Mouse (Mus musculus): ENCODE data around the gene Accsl. TPM values are rescaled to one million over a fixed set of nuclear protein-coding genes. Genes with fewer than 3 reads are reported as not detected.

The Accsl gene
- polyA plus RNA-seq, 1 experiment from 2014 or later = 0.08 TPM

DNA sequence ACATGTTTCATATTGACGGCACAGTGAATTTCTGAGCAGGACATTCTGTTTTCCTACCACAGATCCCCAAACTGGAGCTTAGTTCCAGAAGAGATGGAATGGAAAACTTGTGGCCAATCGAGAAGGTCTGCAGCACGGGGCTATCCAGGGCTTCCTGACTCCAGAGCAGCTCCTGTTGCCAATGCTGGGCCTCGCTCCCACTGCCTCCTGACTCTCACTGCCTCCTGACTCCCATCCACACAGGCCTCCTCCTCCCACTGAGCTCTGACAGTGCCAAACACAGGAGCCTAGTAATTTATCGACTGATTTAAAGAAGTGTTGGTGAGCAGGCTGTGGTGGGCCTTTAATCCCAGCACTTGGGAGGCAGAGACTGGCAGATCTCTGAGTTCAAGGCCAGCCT, 60.9 kb downstream of the Accsl start:
- no peak overlapping the region for H3K4me3 ChIP-seq (replicated peaks; ENCODE audit: low read length)
- H3K36me3 ChIP-seq (replicated peaks; ENCODE audit: control insufficient read depth, insufficient read depth) = peaks cover 89% of the 10 kb centered on the region
- ATAC-seq (ENCODE audit: low FRiP score) (no peak), DNase-seq (ENCODE audit: low spot score) (no peak)
- no peaks in the 10 kb centered on the region for H3K9me3 ChIP-seq (ENCODE audit: control insufficient read depth, low read length)
- no peak overlapping the region for H3K4me2 ChIP-seq (replicated peaks)
- no peak overlapping the region for H3K27ac ChIP-seq
- no peaks in the 10 kb centered on the region for H3K27me3 ChIP-seq (ENCODE audit: control insufficient read depth, insufficient read depth, low read length)
- H3K4me1 ChIP-seq (replicated peaks; ENCODE audit: control insufficient read depth, insufficient read depth, low read length) = no peaks in the 10 kb centered on the region
- H3K9ac ChIP-seq = no peak overlapping the region
- WGBS = 88% methylated on average over 5 of the region's 5 CpGs

DNA sequence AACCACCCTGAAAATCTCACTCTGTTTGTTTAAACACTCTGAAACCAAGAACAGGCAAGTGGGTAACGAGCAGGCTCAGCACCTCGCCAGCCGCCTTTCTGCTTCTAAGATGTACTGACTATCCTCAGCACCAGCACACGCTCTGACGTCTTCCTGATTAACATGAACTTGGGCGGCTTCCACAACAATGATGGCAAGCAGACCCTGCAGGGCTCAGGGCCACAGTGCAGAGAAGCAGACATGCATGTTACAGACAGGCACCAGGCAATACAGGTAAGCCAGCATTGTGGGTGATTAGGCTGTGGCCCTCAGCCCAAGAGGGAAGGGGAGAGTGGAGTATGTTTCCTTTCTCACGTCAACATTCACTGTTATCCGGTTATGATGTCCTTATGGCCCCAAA, 61.5 kb downstream of the Accsl start:
- Histone ChIP-seq H3K27ac (no peak overlapping the region), H3K4me2 (replicated peaks) (no peak overlapping the region), H3K36me3 (replicated peaks; ENCODE audit: control insufficient read depth, insufficient read depth) (peaks cover 87% of the 10 kb centered on the region), H3K4me1 (replicated peaks; ENCODE audit: control insufficient read depth, insufficient read depth, low read length) (no peaks in the 10 kb centered on the region), H3K4me3 (replicated peaks; ENCODE audit: low read length) (no peak overlapping the region), H3K9ac (no peak overlapping the region), H3K9me3 (ENCODE audit: control insufficient read depth, low read length) (no peaks in the 10 kb centered on the region), H3K27me3 (ENCODE audit: control insufficient read depth, insufficient read depth, low read length) (no peaks in the 10 kb centered on the region)
- 87% methylated on average over 8 of the region's 8 CpGs for WGBS
- no peak for DNase-seq (ENCODE audit: low spot score)
- ATAC-seq (ENCODE audit: low FRiP score) = no peak

DNA sequence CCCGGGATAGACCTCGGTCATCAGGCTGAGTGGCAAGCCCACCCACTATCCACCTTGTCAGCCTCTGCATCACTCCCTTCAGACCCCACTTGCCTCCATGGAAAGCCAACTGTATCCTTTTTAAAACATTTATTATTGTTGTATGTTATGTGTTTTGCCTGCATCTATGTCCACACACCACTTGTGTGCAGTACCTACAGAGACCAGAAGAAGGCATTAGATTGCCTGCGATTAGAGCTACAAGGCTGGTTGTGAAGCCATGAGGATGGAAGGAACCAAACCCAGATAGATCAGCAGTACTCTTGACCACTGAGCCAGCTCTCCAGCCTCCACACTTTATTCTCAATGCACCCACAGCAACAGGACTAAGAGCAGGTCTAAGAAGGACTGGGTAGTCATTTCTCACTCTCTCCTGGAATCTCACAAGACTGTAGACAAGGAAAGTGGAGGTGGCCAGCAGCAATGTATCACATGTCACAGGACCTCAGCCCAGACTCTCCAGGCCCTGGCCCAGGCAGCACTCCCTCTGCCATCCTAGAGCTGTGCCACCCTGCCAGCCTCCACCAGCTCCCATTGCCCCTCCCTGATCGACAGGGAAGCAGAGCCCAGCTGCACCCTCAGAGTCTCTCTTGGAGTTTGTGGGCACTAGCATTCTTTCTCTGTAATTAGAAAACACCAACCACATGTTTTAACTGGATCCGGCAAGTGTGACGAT, 62.3 kb downstream of the Accsl start:
- ATAC-seq (ENCODE audit: low FRiP score) = no peak
- Histone ChIP-seq H3K27ac (no peak overlapping the region), H3K27me3 (ENCODE audit: control insufficient read depth, insufficient read depth, low read length) (no peaks in the 10 kb centered on the region), H3K4me1 (replicated peaks; ENCODE audit: control insufficient read depth, insufficient read depth, low read length) (no peaks in the 10 kb centered on the region), H3K9ac (no peak overlapping the region), H3K9me3 (ENCODE audit: control insufficient read depth, low read length) (no peaks in the 10 kb centered on the region), H3K4me3 (replicated peaks; ENCODE audit: low read length) (no peak overlapping the region), H3K4me2 (replicated peaks) (no peak overlapping the region), H3K36me3 (replicated peaks; ENCODE audit: control insufficient read depth, insufficient read depth) (peaks cover 87% of the 10 kb centered on the region)
- WGBS = 97% methylated on average over 6 of the region's 6 CpGs
- DNase-seq (ENCODE audit: low spot score) = no peak

DNA sequence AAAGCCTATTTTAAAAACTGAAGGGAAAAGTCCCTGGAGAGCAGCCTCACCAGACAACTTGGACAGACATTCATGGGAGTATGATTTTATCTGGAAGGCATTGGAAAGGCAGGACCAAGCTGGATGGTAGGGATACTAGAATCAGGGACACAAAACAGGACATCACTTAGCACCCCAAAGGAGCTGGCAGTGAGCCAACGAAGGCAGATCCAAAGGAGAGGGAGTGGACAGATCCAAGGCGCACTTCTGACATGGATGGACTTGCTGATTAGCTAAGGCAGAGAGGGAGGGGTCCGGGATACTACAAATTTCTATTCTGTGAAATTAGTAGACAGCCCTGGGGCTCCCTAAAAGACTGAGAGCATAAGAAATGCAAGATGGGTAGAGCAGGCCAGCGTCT, 63.4 kb downstream of the Accsl start:
- no peak overlapping the region for H3K4me2 ChIP-seq (replicated peaks)
- ATAC-seq (ENCODE audit: low FRiP score) (no peak), DNase-seq (ENCODE audit: low spot score) (no peak)
- no peaks in the 10 kb centered on the region for H3K4me1 ChIP-seq (replicated peaks; ENCODE audit: control insufficient read depth, insufficient read depth, low read length)
- H3K27ac ChIP-seq = no peak overlapping the region
- H3K4me3 ChIP-seq (replicated peaks; ENCODE audit: low read length) = no peak overlapping the region
- peaks cover 87% of the 10 kb centered on the region for H3K36me3 ChIP-seq (replicated peaks; ENCODE audit: control insufficient read depth, insufficient read depth)
- H3K9me3 ChIP-seq (ENCODE audit: control insufficient read depth, low read length) = no peaks in the 10 kb centered on the region
- 84% methylated on average over 4 of the region's 4 CpGs for WGBS
- no peaks in the 10 kb centered on the region for H3K27me3 ChIP-seq (ENCODE audit: control insufficient read depth, insufficient read depth, low read length)
- no peak overlapping the region for H3K9ac ChIP-seq

Other genes with a start within 250 kb of the Accsl start
- 0.46 and 0.53 TPM in 2 replicates for gene Alx4, start 226.8 kb downstream of the Accsl start, polyA plus RNA-seq (2014; fragmentation: Nextera tagmentation; extraction: Ambion mirVana)
- 71.3 and 77.7 TPM in 2 replicates for gene Ext2, start 46.6 kb downstream of the Accsl start, polyA plus RNA-seq (2014; fragmentation: Nextera tagmentation; extraction: Ambion mirVana)
- gene Accs, start 19.2 kb downstream of the Accsl start, polyA plus RNA-seq (2014; fragmentation: Nextera tagmentation; extraction: Ambion mirVana) = 4.8 and 6.7 TPM in 2 replicates
- 11.5 and 13.4 TPM in 2 replicates for gene Gm13889, start 88.0 kb upstream of the Accsl start, polyA plus RNA-seq (2014; fragmentation: Nextera tagmentation; extraction: Ambion mirVana)
- not detected in 2 replicates for gene Gm27027, start 127.2 kb upstream of the Accsl start, polyA plus RNA-seq (2014; fragmentation: Nextera tagmentation; extraction: Ambion mirVana)
- gene Alkbh3, start 141.7 kb upstream of the Accsl start, polyA plus RNA-seq (2014; fragmentation: Nextera tagmentation; extraction: Ambion mirVana) = 43.2 and 52.6 TPM in 2 replicates